Mouse (Mus musculus) lung, embryonic 14.5 days (tissue): ENCODE data around the gene Catsperz. TPM values are rescaled to one million over a fixed set of nuclear protein-coding genes. Genes with fewer than 3 reads are reported as not detected.

Source experiments
- ATAC-seq: fragments of 200-750 bp; cut with Nextera tagmentation; 2 replicates; pipeline ENCODE4 v1.8.0; 2017; ENCODE audit warnings: mild to moderate bottlenecking, moderate TSS enrichment, moderate library complexity; ENCODE audit not compliant: insufficient read depth
- DNase-seq: peaks from one replicate; pipeline ENCODE4 v3.0.0-alpha.2; 2015
- H3K27ac ChIP-seq: fragments of 300-500 bp; sonication (generic); 2 replicates; pipeline ENCODE4 v1.5.1; 2014; ENCODE audit warnings: low read depth, mild to moderate bottlenecking, moderate library complexity
- H3K27me3 ChIP-seq: fragments of 300-500 bp; sonication (generic); 2 replicates; pipeline ENCODE4 v1.6.1; 2014; ENCODE audit warnings: low read length, control low read depth; ENCODE audit not compliant: insufficient read depth
- H3K36me3 ChIP-seq: fragments of 300-500 bp; sonication (generic); 2 replicates; pipeline ENCODE4 v1.6.1; 2014; ENCODE audit warnings: control low read depth; ENCODE audit not compliant: insufficient read depth
- H3K4me1 ChIP-seq: fragments of 300-500 bp; sonication (generic); 2 replicates; pipeline ENCODE4 v1.6.1; 2014; ENCODE audit warnings: antibody characterized with exemption, control low read depth; ENCODE audit not compliant: insufficient read depth
- H3K4me2 ChIP-seq: fragments of 300-500 bp; sonication (generic); 2 replicates; pipeline ENCODE4 v1.6.1; 2014; ENCODE audit warnings: mild to moderate bottlenecking
- H3K4me3 ChIP-seq: fragments of 300-500 bp; sonication (generic); 2 replicates; pipeline ENCODE4 v1.5.1; 2014; ENCODE audit warnings: low read depth, low read length
- H3K9ac ChIP-seq: fragments of 300-500 bp; sonication (generic); 2 replicates; pipeline ENCODE4 v1.6.1; 2014
- H3K9me3 ChIP-seq: fragments of 300-500 bp; sonication (generic); 2 replicates; pipeline ENCODE4 v1.6.1; 2016; ENCODE audit warnings: low read depth, low read length, control low read depth
- CTCF ChIP-seq: IDR thresholded peaks from 2 replicates; pipeline ENCODE4 v1.5.1; 2016; ENCODE audit warnings: antibody characterized with exemption, low read depth
- WGBS: fragments of 180-500 bp; shearing (Covaris S2); extraction: QIAGEN DNeasy Blood & Tissue Kit; methylation state at CpG from one replicate; pipeline ENCODE4 v1.1.7; 2014; 5-methylcytosine and 5-hydroxymethylcytosine counted together
- polyA plus RNA-seq: library from polyadenylated mRNA; unstranded; fragments of >200 nt; fragmentation: Nextera tagmentation; extraction: Ambion mirVana; gene quantifications from 2 replicates; pipeline ENCODE4 v1.2.1, GENCODE M21; 2014

Gene Catsperz
- polyA plus RNA-seq, 1 experiment from 2014 or later: 2.2 TPM

DNA sequence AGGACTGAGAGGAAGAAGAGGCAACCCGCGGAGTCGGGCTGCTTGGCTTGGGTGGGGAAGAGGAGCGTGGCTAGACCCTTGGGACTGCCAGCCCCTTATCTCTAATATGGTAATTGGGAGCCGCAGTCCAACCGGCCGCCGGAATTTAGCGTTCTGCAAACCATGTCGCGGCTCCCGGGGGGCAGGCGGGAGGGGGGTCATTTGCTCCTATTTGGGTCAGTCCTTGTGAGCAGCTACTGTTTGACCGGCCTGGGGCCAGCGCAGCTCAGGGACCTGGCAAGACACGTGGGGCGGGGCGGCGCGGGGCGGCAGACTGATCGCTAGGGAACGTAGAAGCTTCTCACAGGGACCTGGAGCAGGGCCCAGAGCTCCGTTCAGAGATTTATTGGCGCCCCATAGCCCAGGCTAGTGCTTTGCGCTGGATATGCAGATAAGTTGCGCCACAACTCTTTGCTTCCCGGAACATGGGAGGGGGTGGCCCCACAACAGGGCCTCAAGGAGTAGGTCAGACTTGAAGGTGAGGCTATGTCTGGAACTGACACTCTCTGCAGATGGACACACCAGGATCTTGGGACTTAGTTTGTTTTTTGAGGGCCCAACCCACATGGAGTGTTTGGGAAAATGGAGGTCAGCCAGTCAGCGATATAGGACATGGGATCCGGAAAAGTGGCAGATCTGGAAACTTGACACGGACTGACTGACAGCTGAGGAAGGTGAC, 27.0 kb upstream of the Catsperz start:
- ATAC-seq (peak; percentile 65), DNase-seq (peak; percentile 86)
- peak overlapping the region; percentile 55 for H3K4me3 ChIP-seq

DNA sequence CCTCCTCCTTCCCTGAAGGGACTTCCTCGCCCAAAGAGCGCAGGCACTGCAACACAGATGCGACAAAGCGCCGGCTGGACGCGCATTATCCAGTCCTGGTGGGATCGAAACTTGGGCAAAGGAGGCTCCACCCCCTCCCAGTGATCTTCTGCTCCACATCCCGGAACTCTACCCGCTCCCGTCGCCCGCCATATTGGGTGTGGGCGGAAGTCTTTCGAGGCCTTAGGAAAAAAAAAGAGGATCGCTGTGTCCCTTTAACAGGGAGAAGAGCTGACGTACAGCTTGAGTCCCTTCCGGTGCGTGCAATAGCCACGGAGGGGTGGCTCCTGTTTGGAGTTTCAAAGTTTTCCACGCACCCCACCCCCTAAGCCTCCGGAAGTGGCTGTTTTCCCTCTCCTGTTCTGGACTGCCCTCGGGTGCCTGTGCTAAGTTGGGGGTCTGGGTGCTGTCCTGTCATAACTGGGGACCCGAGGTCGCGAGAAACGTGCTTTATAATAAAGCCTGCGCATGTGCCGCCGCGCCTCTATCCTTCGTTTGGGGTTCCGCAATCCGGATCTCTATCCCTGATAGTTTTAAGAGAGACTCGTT, 26.3 kb upstream of the Catsperz start:
- Histone ChIP-seq H3K9ac (peak overlapping the region; percentile 73), H3K36me3 (peaks cover 33% of the 10 kb centered on the region), H3K27me3 (no peaks in the 10 kb centered on the region), H3K4me3 (peak overlapping the region; percentile 55), H3K4me2 (peak overlapping the region; percentile 95), H3K27ac (peak overlapping the region; percentile 99), H3K4me1 (peaks cover 17% of the 10 kb centered on the region), H3K9me3 (no peaks in the 10 kb centered on the region)
- DNase-seq (peak; percentile 96), ATAC-seq (peak; percentile 80)
- 1% methylated on average over 35 of the region's 35 CpGs for WGBS
- no peak for TF ChIP-seq CTCF

More for the DNA sequence above, 27.0 kb upstream of the Catsperz start:
- 2% methylated on average over 31 of the region's 31 CpGs for WGBS
- TF ChIP-seq CTCF: no peak
- peak overlapping the region; percentile 99 for H3K27ac ChIP-seq
- H3K4me1 ChIP-seq: peaks cover 17% of the 10 kb centered on the region
- H3K36me3 ChIP-seq: peaks cover 40% of the 10 kb centered on the region
- no peaks in the 10 kb centered on the region for H3K9me3 ChIP-seq
- H3K27me3 ChIP-seq: no peaks in the 10 kb centered on the region
- peak overlapping the region; percentile 95 for H3K4me2 ChIP-seq
- H3K9ac ChIP-seq: peak overlapping the region; percentile 73

DNA sequence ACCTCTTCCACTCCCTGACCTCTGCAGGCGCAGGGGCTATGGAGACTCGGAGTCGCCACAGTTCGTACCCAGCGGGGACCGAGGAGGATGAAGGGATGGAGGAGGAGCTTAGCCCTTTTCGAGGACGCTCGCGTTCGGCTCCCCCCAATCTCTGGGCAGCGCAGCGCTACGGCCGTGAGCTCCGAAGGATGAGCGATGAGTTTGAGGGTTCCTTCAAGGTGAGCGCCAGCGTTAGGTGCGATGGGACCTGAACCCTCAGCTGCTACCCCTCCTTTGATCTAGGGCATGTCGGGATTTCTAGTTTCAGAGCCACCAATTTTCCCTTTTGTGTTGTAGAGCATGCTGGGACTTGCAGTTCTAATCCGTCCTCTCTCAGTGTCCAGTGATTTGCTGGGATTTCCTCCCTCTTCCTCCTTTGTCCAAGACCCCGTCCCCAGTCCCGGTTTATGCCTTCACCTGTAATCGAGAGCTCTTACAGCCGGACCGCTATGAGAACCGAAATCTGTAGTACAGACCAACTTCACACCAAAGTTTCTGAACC, 25.5 kb upstream of the Catsperz start:
- DNase-seq (peak; percentile 79), ATAC-seq (peak; percentile 27)
- peak overlapping the region; percentile 55 for H3K4me3 ChIP-seq
- no peaks in the 10 kb centered on the region for H3K9me3 ChIP-seq
- H3K36me3 ChIP-seq: peaks cover 27% of the 10 kb centered on the region
- peaks cover 17% of the 10 kb centered on the region for H3K4me1 ChIP-seq
- peak overlapping the region; percentile 73 for H3K9ac ChIP-seq
- no peaks in the 10 kb centered on the region for H3K27me3 ChIP-seq
- peak overlapping the region; percentile 99 for H3K27ac ChIP-seq
- WGBS: under 1% methylated on average over 28 of the region's 28 CpGs
- H3K4me2 ChIP-seq: peak overlapping the region; percentile 95
- no peak for TF ChIP-seq CTCF

DNA sequence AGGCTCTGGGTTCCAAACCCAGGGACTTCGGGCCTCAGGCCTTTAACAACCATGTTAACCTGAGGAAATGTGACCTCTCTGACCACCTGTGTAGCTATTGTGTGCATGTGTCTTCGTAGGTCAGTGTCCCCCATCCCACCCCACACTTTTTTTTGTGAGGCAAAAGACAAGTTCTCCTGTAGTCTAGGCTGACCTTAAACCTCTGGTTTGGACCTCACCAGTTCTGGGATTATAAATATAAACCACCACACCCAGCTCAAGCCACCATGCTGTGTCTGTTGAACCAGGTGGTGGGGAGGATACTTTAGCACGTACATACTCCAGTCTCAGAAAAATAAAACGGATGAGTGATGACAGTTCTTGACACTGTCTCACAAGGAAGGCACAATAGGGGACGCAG, 24.8 kb upstream of the Catsperz start:
- no peaks in the 10 kb centered on the region for H3K9me3 ChIP-seq
- H3K27me3 ChIP-seq: no peaks in the 10 kb centered on the region
- peak overlapping the region; percentile 73 for H3K9ac ChIP-seq
- H3K36me3 ChIP-seq: peaks cover 21% of the 10 kb centered on the region
- DNase-seq (no peak), ATAC-seq (no peak)
- peaks cover 17% of the 10 kb centered on the region for H3K4me1 ChIP-seq
- peak overlapping the region; percentile 99 for H3K27ac ChIP-seq
- TF ChIP-seq CTCF: no peak
- peak overlapping the region; percentile 95 for H3K4me2 ChIP-seq
- H3K4me3 ChIP-seq: peak overlapping the region; percentile 55
- WGBS: 52% methylated on average over 5 of the region's 5 CpGs

DNA sequence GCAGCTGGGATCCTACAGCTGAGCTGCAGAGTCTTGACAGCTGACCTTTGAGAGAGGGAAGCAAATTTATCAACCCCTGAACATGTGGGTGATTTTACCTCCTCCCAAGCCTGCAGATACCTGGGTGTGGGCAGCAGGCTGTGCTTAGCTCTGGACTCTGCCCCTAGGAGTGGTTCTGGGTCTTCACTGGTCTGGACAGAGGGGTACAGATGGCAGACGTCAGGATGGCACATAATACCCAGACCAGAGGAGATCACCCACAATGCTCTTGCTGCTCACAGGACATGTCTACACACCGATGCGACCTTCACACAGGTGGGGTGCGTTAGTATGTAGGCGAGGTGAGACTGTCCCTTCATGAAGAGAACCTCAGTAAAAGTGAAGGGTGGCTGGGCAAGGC, 24.4 kb upstream of the Catsperz start:
- 88% methylated on average over 5 of the region's 5 CpGs for WGBS
- peak overlapping the region; percentile 55; the same call in 1 of the 2 replicates for H3K4me3 ChIP-seq
- no peak for DNase-seq
- no peak overlapping the region for H3K27ac ChIP-seq
- H3K9me3 ChIP-seq: no peaks in the 10 kb centered on the region
- no peak for TF ChIP-seq CTCF
- peaks cover 19% of the 10 kb centered on the region for H3K36me3 ChIP-seq
- H3K4me1 ChIP-seq: peaks cover 17% of the 10 kb centered on the region
- H3K4me2 ChIP-seq: peak overlapping the region; percentile 95
- no peak for ATAC-seq
- H3K9ac ChIP-seq: no peak overlapping the region
- no peaks in the 10 kb centered on the region for H3K27me3 ChIP-seq

DNA sequence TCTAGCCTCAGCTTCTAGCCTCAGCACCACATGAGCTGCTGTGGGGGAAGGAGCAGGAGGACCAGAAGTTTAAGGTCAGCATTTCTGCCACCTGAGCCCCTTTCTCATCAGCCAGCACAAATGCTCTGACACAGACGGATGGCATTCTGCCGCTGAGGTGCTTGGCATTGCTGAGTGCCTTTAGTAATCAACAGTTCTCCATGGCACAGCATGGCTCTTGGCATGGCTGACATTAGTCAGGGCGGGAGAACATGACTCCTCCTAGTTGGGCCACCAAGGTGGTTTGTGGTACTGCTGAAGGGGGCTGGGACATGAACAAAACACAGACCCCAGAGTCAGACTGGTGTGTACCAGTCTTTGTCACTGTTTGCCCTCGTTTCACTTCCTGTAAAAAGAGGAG, 23.0 kb upstream of the Catsperz start:
- no peak for TF ChIP-seq CTCF
- Histone ChIP-seq H3K9ac (no peak overlapping the region), H3K27me3 (no peaks in the 10 kb centered on the region), H3K9me3 (no peaks in the 10 kb centered on the region), H3K27ac (no peak overlapping the region), H3K4me2 (no peak overlapping the region), H3K4me1 (peaks cover 16% of the 10 kb centered on the region), H3K36me3 (0 out of 2 replicates have a peak, but pooled peaks cover 8% of the 10 kb centered on the region), H3K4me3 (no peak overlapping the region)
- no peak for DNase-seq
- ATAC-seq: no peak
- WGBS: 75% methylated on average over 4 of the region's 4 CpGs

DNA sequence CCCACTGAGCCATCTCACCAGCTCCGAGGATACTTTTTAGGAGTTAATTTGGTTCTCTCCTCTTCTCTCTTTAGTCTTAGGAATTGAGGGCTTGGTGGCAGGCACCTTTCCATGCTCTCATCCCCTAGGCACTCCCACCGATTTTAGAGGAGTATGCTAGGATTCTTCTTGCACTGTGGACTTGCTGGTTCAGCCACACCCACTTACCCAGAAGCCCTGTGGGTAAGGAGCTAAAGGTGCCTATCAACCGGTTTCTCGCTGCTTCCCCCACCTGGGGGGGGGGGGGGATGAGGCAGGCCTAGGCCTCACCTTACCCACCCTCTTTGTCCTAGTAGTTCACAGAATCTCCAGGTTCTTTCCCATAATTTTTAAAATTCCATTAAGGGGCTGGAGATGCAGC, 22.6 kb upstream of the Catsperz start:
- H3K36me3 ChIP-seq: 0 out of 2 replicates have a peak, but pooled peaks cover 8% of the 10 kb centered on the region
- H3K27me3 ChIP-seq: no peaks in the 10 kb centered on the region
- H3K9me3 ChIP-seq: no peaks in the 10 kb centered on the region
- H3K4me1 ChIP-seq: peaks cover 16% of the 10 kb centered on the region
- no peak overlapping the region for H3K4me3 ChIP-seq
- DNase-seq (no peak), ATAC-seq (no peak)
- no peak overlapping the region for H3K27ac ChIP-seq
- H3K4me2 ChIP-seq: no peak overlapping the region
- TF ChIP-seq CTCF: no peak
- H3K9ac ChIP-seq: no peak overlapping the region
- WGBS: 61% methylated on average over 4 of the region's 4 CpGs
